Mouse (Mus musculus): ENCODE measurements around the gene E130114P18Rik.

The E130114P18Rik gene

DNA sequence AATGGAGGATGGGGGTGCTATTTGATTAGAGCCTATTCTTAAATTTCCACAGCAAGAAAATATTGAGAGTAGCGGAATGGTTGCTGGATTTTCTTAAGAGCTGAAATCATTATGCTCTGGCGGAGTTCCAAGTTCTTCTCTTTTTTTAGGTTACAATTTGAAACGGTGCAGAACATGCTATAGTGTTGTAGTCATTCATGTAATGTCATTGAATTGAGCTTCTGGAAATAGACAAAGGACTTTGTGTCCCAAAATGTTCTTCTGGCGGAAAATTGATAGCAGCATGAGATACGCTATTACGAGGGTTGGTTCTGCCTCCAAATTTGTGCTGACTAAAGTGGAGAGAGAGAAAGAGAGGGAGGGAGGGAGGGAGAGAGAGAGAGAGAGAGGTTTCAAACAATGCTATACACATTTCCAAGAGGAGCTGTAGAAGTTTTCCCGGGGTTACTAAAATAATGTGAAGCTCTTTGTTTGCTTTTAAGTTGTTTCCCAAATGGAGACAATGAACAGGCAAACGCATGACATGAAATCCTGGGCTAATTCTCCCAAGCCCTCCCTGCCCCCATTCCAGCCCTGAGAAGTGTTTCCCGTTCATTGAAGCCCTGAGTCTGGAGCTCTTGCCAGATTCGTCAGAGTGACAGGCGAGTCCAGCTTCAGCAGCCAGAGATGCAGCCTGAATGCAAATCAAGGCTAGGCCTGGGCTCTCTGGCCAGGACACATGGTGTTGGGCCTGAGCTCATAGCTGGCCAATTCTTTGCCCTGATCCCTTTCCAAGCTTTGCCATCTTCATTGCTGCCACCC lies 128.9 kb downstream of the E130114P18Rik start:
- peak; percentile 69 to 81 for DNase-seq (ENCODE audit: low spot score in 2 of 2)

GRCm38 (mm10) chr4:97648436-97648707 lies 129.5 kb downstream of the E130114P18Rik start:
- DNase-seq (ENCODE audit: low spot score in 2 of 2): no peak

DNA sequence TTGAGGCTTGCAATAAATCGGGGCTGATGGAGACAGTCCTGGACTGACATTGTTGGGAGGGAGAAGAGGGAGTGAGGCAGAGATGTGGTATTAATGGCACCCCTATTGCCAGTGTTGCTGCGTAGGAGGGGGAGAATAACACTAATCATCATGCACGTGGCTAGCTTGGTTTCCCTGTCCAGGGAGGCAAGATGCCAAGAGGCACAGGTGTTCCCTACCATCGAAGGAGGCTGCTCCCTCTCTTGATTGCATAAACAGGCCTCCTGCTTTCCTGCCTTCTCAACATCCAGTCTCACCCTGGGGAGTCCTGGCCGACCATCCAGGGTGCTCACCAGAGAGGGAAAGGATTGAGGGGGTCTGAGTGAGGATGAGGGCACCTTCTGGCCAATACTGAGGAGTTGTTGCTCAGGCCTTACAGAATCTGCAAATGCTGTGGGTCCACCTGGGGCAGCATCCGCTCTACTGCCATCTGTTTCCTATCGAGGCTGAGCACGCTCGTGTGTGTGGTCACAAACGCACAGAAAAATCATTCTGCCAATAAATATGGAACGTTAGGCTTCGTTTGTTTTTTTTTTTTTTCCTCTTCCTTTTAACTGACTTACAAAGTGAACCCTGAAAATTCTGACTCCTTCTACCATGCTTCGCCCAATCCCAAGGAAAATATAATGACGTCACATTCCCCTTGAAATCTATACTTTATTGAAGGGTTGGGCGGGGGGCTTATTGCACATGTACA lies 130.0 kb downstream of the E130114P18Rik start:
- DNase-seq (ENCODE audit: low spot score in 2 of 2): peak; percentile 40 to 47

GRCm38 (mm10) chr4:97647236-97647635 lies 130.6 kb downstream of the E130114P18Rik start:
- DNase-seq (ENCODE audit: low spot score in 2 of 2): no peak

GRCm38 (mm10) chr4:97640385-97640784 lies 137.5 kb downstream of the E130114P18Rik start:
- DNase-seq (ENCODE audit: low spot score in 2 of 2): no peak

DNA sequence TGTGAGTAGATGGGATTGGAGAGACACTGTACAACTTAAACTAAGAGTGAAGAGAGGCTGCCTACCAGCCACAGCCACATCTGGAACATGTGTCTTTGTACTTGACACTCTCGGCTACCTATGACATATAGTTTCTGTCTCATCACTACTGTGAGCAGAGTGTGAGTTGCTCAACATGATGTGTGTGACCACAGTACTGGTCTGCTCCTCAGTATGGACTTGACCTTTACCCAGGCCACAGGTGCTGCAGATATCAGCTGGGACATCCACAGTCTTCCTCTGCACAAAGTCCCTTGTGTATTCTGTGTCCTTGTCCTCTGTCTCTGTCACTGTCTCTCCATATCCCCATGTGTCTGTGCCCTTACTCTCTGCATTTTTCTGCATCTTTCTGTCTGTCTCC lies 141.3 kb downstream of the E130114P18Rik start:
- no peak for DNase-seq (ENCODE audit: low spot score in 2 of 2)

- no peak for DNase-seq (ENCODE audit: low spot score in 2 of 2)
These were observed 142.1 kb downstream of the E130114P18Rik start for GRCm38 (mm10) chr4:97635757-97636292.

- no peak for DNase-seq (ENCODE audit: low spot score in 2 of 2)
These were observed 142.6 kb downstream of the E130114P18Rik start for GRCm38 (mm10) chr4:97635296-97635755.

DNA sequence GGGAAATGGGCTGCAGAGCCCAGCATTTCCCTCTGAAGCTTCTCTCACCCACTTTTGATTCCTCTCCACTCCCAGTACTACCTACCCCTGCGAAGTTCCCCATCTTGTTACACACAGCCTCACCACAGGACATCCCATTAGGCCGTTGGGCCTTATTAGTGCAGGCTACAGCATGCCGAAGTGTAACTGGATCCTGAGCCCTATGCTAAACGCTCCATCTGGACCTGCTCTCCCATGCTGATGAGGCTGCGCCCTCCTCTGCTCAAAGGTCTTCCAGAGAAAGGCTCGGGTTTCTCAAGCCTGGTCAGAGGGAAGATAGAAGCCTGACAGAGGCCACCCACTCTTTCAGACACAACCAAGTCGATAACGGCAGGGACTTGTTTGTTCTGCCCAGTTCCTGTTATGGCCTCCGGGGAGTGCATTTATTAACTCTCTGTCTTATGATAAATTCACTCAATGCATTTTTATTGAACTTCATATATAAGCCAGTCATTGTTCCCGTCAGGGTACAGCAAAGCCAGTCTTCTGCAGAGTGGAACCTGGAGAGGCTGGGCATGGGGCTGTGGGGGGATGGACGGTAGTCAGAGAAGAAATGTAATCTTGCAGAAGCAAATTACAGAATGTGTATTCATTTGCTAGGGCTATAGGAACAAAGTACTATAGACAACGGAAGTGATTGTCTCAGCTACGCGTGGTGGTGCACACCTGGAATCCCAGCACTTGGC lies 148.8 kb downstream of the E130114P18Rik start:
- DNase-seq (ENCODE audit: low spot score in 2 of 2): no peak

DNA sequence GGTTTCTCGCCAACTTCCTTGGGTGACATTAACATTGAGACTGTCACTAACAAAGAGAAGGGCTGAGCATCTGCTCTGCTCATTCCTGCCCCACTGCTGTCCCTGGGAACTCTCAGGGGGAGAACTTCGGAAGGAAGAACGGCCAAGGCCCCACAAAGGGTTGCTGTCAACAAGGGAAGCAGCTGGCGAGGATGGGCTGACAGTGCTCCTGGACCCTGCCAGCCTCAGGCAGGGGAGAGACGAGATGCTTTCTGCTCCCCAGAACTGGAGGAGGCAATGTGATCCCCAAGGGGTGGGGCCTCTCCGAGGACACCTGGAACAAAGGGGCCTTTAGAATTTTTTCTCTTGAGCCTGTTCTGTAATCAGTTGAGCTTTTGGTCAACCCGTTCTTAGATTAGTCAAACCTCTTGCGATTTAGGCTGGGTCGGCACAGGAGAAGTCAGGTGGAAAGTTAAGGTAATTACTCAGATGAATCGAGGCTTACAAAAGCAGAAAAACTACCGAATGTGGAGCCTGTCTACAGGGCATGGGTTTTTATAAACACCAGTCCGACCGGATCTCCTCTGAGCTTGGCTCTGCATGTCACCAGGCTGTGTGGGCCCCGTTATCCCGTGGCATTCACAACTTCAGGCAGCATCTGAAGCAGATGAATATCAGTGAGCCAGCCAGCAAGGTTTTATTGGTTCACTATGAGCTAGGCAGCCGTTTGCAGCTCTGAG lies 151.7 kb downstream of the E130114P18Rik start:
- no peak for DNase-seq (ENCODE audit: low spot score in 2 of 2)

DNA sequence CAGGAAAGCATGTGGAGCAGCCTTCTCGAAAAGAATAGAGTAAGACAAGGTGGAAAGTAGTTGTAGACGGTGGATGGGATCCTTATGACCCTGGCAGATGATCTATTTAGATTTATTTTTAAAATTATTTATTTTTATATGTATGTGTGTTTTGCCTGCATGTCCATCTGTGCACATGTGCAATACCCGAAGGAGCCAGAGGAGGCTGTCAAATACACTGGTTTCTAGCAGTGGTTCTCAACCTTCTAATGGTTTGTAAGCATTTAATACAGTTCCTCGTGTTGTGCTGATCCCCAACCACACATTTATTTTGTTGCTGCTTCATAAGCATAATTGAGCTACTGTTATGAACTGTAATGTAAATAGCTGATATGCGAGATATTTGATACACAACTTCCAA lies 154.7 kb downstream of the E130114P18Rik start:
- no peak for DNase-seq (ENCODE audit: low spot score in 2 of 2)

DNA sequence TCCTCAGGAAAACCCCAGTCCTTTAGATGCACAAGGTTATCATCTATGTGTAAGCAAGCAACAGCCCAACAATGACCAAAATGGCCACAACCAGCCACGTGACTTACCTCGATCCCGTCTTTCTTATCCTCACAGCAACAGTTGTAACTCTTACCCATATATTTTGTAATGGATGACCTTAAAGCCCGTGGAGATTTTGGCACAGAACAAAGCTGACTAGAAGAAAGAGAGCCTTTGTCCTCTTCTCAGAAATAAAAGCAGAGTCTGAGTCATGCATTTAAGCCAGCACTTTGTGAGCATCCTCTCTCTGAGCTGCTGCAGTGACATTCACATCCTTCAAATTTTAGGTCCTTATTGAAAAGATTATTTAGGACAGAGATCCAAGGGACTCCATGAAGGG lies 156.1 kb downstream of the E130114P18Rik start:
- no peak for DNase-seq (ENCODE audit: low spot score in 2 of 2)

- no peak for DNase-seq (ENCODE audit: low spot score in 2 of 2)
These were observed 157.5 kb downstream of the E130114P18Rik start for GRCm38 (mm10) chr4:97620409-97620808.

- peak; percentile 48 to 61 for DNase-seq (ENCODE audit: low spot score in 2 of 2)
These were observed 159.1 kb downstream of the E130114P18Rik start for GRCm38 (mm10) chr4:97618668-97619373.

DNA sequence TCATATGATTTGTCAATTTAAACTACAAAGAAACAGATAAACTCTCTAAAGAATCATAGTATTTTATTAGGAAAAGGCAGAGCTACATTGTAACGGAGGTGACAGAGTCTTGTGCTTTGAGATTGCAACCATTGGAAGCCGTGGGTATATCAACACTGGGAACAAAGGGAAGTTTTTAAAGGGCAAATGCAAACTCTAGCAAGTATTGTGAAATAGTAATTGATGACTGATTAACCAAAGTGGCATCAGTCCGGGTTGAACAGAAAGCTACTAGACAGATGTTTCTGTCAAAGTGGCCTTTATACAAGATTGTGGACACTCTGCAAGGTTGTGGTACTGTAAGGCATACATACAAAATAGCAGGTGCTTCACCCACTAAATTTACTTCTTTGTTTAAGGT lies 162.8 kb downstream of the E130114P18Rik start:
- no peak for DNase-seq (ENCODE audit: low spot score in 2 of 2)

GRCm38 (mm10) chr4:97611251-97611847 lies 166.5 kb downstream of the E130114P18Rik start:
- peak; percentile 48 to 58 for DNase-seq (ENCODE audit: low spot score in 2 of 2)

GRCm38 (mm10) chr4:97609831-97610727 lies 167.8 kb downstream of the E130114P18Rik start:
- DNase-seq (ENCODE audit: low spot score in 2 of 2): no peak

GRCm38 (mm10) chr4:97609329-97609728 lies 168.5 kb downstream of the E130114P18Rik start:
- DNase-seq (ENCODE audit: low spot score in 2 of 2): no peak

GRCm38 (mm10) chr4:97608728-97609127 lies 169.2 kb downstream of the E130114P18Rik start:
- no peak for DNase-seq (ENCODE audit: low spot score in 2 of 2)

Data from frontal cortex, postnatal 10 days (tissue).